Mouse (Mus musculus) liver, postnatal 0 days (tissue): ENCODE data around the gene Clpx.

ENCODE experiments used
- CTCF ChIP-seq: sonication (generic); IDR thresholded peaks from 2 replicates; pipeline ENCODE4 v1.5.1; 2016; ENCODE audit warnings: antibody characterized with exemption, low read depth
- EP300 ChIP-seq: IDR thresholded peaks from 2 replicates; pipeline ENCODE4 v1.6.1; 2016; ENCODE audit warnings: antibody characterized with exemption, low read depth, mild to moderate bottlenecking

DNA sequence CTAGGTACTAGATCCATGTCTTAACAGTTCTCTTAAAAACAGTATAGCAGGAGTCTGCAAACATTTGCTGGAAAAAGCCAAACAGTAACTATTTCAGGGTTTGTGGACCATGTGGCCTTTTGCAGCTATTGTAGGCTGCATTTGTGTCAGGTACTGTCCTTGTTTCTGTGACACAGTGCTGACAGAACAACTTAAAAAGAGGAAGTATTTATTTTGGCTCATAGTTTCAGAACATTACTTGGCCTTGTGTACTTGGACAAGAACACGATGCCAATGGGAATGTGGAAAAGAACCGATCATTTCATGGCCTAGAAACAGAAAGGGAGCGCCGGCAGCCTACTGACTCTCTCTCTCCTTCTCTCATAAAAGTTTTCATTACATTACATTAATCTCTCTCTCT lies 9.5 kb downstream of the Clpx start:
- no peak for TF ChIP-seq CTCF
- TF ChIP-seq EP300: no peak
